Mouse (Mus musculus): ENCODE data around the gene Dgkh. TPM values are rescaled to one million over a fixed set of nuclear protein-coding genes. Genes with fewer than 3 reads are reported as not detected.

The Dgkh gene
- polyA plus RNA-seq, 1 experiment from 2014 or later, result 0.73 TPM

GRCm38 (mm10) chr14:78705616-78706015 lies 27.0 kb downstream of the Dgkh start:
- H3K27me3 ChIP-seq (ENCODE audit: low read depth, poor library complexity, severe bottlenecking), result no peaks in the 10 kb centered on the region
- DNase-seq (ENCODE audit: low spot score), result no peak
- WGBS, result 78% methylated on average over 3 of the region's 3 CpGs

GRCm38 (mm10) chr14:78703989-78704388 lies 28.6 kb downstream of the Dgkh start:
- H3K4me3 ChIP-seq, result no peak overlapping the region
- DNase-seq (ENCODE audit: low spot score), result no peak
- WGBS, result 96% methylated on average over 4 of the region's 4 CpGs
- no peaks in the 10 kb centered on the region for H3K36me3 ChIP-seq
- peaks cover 3% of the 10 kb centered on the region for H3K4me1 ChIP-seq
- H3K27ac ChIP-seq (replicated peaks), result no peak overlapping the region
- no peaks in the 10 kb centered on the region for H3K9me3 ChIP-seq (replicated peaks)
- no peaks in the 10 kb centered on the region for H3K27me3 ChIP-seq (ENCODE audit: low read depth, poor library complexity, severe bottlenecking)

More at GRCm38 (mm10) chr14:78705616-78706015, 27.0 kb downstream of the Dgkh start:
- H3K36me3 ChIP-seq, result no peaks in the 10 kb centered on the region
- no peaks in the 10 kb centered on the region for H3K9me3 ChIP-seq (replicated peaks)
- peaks cover 3% of the 10 kb centered on the region; the same call in 1 of the 2 replicates for H3K4me1 ChIP-seq
- no peak overlapping the region for H3K4me3 ChIP-seq
- H3K27ac ChIP-seq (replicated peaks), result no peak overlapping the region

- no peaks in the 10 kb centered on the region for H3K27me3 ChIP-seq (ENCODE audit: low read depth, poor library complexity, severe bottlenecking)
- no peaks in the 10 kb centered on the region for H3K36me3 ChIP-seq
- no peak overlapping the region for H3K4me3 ChIP-seq
- DNase-seq (ENCODE audit: low spot score), result no peak
- 0 out of 2 replicates have a peak, but pooled peaks cover 2% of the 10 kb centered on the region for H3K9me3 ChIP-seq (replicated peaks)
- no peak overlapping the region for H3K27ac ChIP-seq (replicated peaks)
- peaks cover 3% of the 10 kb centered on the region for H3K4me1 ChIP-seq
- WGBS, result 81% methylated on average over 6 of the region's 6 CpGs
These were observed 29.2 kb downstream of the Dgkh start for GRCm38 (mm10) chr14:78703361-78703760.

GRCm38 (mm10) chr14:78702048-78702447 lies 30.5 kb downstream of the Dgkh start:
- H3K27ac ChIP-seq (replicated peaks), result no peak overlapping the region
- H3K27me3 ChIP-seq (ENCODE audit: low read depth, poor library complexity, severe bottlenecking), result no peaks in the 10 kb centered on the region
- H3K4me1 ChIP-seq, result peaks cover 3% of the 10 kb centered on the region
- H3K9me3 ChIP-seq (replicated peaks), result 0 out of 2 replicates have a peak, but pooled peaks cover 4% of the 10 kb centered on the region
- no peak overlapping the region for H3K4me3 ChIP-seq
- H3K36me3 ChIP-seq, result no peaks in the 10 kb centered on the region
- DNase-seq (ENCODE audit: low spot score), result no peak
- 92% methylated on average over 4 of the region's 4 CpGs for WGBS

GRCm38 (mm10) chr14:78701501-78701900 lies 31.1 kb downstream of the Dgkh start:
- Histone ChIP-seq H3K9me3 (replicated peaks) (0 out of 2 replicates have a peak, but pooled peaks cover 4% of the 10 kb centered on the region), H3K4me3 (no peak overlapping the region), H3K4me1 (peaks cover 3% of the 10 kb centered on the region), H3K36me3 (no peaks in the 10 kb centered on the region), H3K27ac (replicated peaks) (no peak overlapping the region), H3K27me3 (ENCODE audit: low read depth, poor library complexity, severe bottlenecking) (no peaks in the 10 kb centered on the region)
- 89% methylated on average over 8 of the region's 8 CpGs for WGBS
- DNase-seq (ENCODE audit: low spot score), result no peak

GRCm38 (mm10) chr14:78701087-78701486 lies 31.5 kb downstream of the Dgkh start:
- Histone ChIP-seq H3K4me3 (no peak overlapping the region), H3K9me3 (replicated peaks) (0 out of 2 replicates have a peak, but pooled peaks cover 4% of the 10 kb centered on the region), H3K4me1 (peaks cover 3% of the 10 kb centered on the region), H3K27me3 (ENCODE audit: low read depth, poor library complexity, severe bottlenecking) (no peaks in the 10 kb centered on the region), H3K36me3 (no peaks in the 10 kb centered on the region), H3K27ac (replicated peaks) (no peak overlapping the region)
- DNase-seq (ENCODE audit: low spot score), result no peak
- 91% methylated on average over 9 of the region's 9 CpGs for WGBS

- Histone ChIP-seq H3K4me1 (no peaks in the 10 kb centered on the region; the same call in 1 of the 2 replicates), H3K9me3 (replicated peaks) (0 out of 2 replicates have a peak, but pooled peaks cover 4% of the 10 kb centered on the region), H3K27me3 (ENCODE audit: low read depth, poor library complexity, severe bottlenecking) (no peaks in the 10 kb centered on the region), H3K27ac (replicated peaks) (no peak overlapping the region), H3K36me3 (no peaks in the 10 kb centered on the region), H3K4me3 (no peak overlapping the region)
- 86% methylated on average over 3 of the region's 3 CpGs for WGBS
- DNase-seq (ENCODE audit: low spot score), result no peak
These were observed 32.9 kb downstream of the Dgkh start for GRCm38 (mm10) chr14:78699634-78700033.

- DNase-seq (ENCODE audit: low spot score), result no peak
- H3K4me1 ChIP-seq, result no peaks in the 10 kb centered on the region; the same call in 1 of the 2 replicates
- no peak overlapping the region for H3K4me3 ChIP-seq
- no peaks in the 10 kb centered on the region for H3K27me3 ChIP-seq (ENCODE audit: low read depth, poor library complexity, severe bottlenecking)
- no peaks in the 10 kb centered on the region for H3K36me3 ChIP-seq
- 93% methylated on average over 5 of the region's 5 CpGs for WGBS
- no peak overlapping the region for H3K27ac ChIP-seq (replicated peaks)
- 0 out of 2 replicates have a peak, but pooled peaks cover 4% of the 10 kb centered on the region for H3K9me3 ChIP-seq (replicated peaks)
These were observed 33.4 kb downstream of the Dgkh start for GRCm38 (mm10) chr14:78699196-78699595.

- Histone ChIP-seq H3K27me3 (ENCODE audit: low read depth, poor library complexity, severe bottlenecking) (no peaks in the 10 kb centered on the region), H3K4me3 (no peak overlapping the region), H3K9me3 (replicated peaks) (0 out of 2 replicates have a peak, but pooled peaks cover 4% of the 10 kb centered on the region), H3K4me1 (0 out of 2 replicates have a peak, but pooled peaks cover 2% of the 10 kb centered on the region), H3K27ac (replicated peaks) (no peak overlapping the region), H3K36me3 (no peaks in the 10 kb centered on the region)
- DNase-seq (ENCODE audit: low spot score), result no peak
- 94% methylated on average over 8 of the region's 8 CpGs for WGBS
These were observed 38.5 kb downstream of the Dgkh start for GRCm38 (mm10) chr14:78694121-78694520.

- no peaks in the 10 kb centered on the region for H3K36me3 ChIP-seq
- no peak for DNase-seq (ENCODE audit: low spot score)
- H3K4me3 ChIP-seq, result no peak overlapping the region
- 80% methylated on average over 4 of the region's 4 CpGs for WGBS
- no peak overlapping the region for H3K27ac ChIP-seq (replicated peaks)
- H3K9me3 ChIP-seq (replicated peaks), result no peaks in the 10 kb centered on the region
- 0 out of 2 replicates have a peak, but pooled peaks cover 2% of the 10 kb centered on the region for H3K4me1 ChIP-seq
- no peaks in the 10 kb centered on the region for H3K27me3 ChIP-seq (ENCODE audit: low read depth, poor library complexity, severe bottlenecking)
These were observed 40.0 kb downstream of the Dgkh start for GRCm38 (mm10) chr14:78692602-78693001.

- no peaks in the 10 kb centered on the region for H3K9me3 ChIP-seq (replicated peaks)
- H3K27ac ChIP-seq (replicated peaks), result no peak overlapping the region; the same call in 1 of the 2 replicates
- DNase-seq (ENCODE audit: low spot score), result no peak
- WGBS, result 71% methylated on average over 5 of the region's 5 CpGs
- no peak overlapping the region for H3K4me3 ChIP-seq
- H3K36me3 ChIP-seq, result no peaks in the 10 kb centered on the region
- H3K4me1 ChIP-seq, result 0 out of 2 replicates have a peak, but pooled peaks cover 2% of the 10 kb centered on the region
- H3K27me3 ChIP-seq (ENCODE audit: low read depth, poor library complexity, severe bottlenecking), result no peaks in the 10 kb centered on the region
These were observed 40.6 kb downstream of the Dgkh start for GRCm38 (mm10) chr14:78691926-78692487.

GRCm38 (mm10) chr14:78690883-78691282 lies 41.7 kb downstream of the Dgkh start:
- Histone ChIP-seq H3K27me3 (ENCODE audit: low read depth, poor library complexity, severe bottlenecking) (no peaks in the 10 kb centered on the region), H3K27ac (replicated peaks) (no peak overlapping the region), H3K9me3 (replicated peaks) (no peaks in the 10 kb centered on the region), H3K36me3 (no peaks in the 10 kb centered on the region), H3K4me1 (0 out of 2 replicates have a peak, but pooled peaks cover 2% of the 10 kb centered on the region), H3K4me3 (no peak overlapping the region)
- DNase-seq (ENCODE audit: low spot score), result no peak
- 79% methylated on average over 1 of the region's 1 CpGs for WGBS

- Histone ChIP-seq H3K4me1 (0 out of 2 replicates have a peak, but pooled peaks cover 2% of the 10 kb centered on the region), H3K4me3 (no peak overlapping the region), H3K27me3 (ENCODE audit: low read depth, poor library complexity, severe bottlenecking) (no peaks in the 10 kb centered on the region), H3K36me3 (no peaks in the 10 kb centered on the region), H3K27ac (replicated peaks) (no peak overlapping the region), H3K9me3 (replicated peaks) (no peaks in the 10 kb centered on the region)
- WGBS, result 84% methylated on average over 4 of the region's 4 CpGs
- DNase-seq (ENCODE audit: low spot score), result no peak
These were observed 42.2 kb downstream of the Dgkh start for GRCm38 (mm10) chr14:78690387-78690786.

All from midbrain, embryonic 10.5 days (tissue).